Mouse (Mus musculus): ENCODE measurements around the gene Hivep3.

- TF ChIP-seq CTCF (IDR thresholded peaks at IDR 0.05; ENCODE audit: low read depth, low read length) (no peak), POLR2A (IDR thresholded peaks at IDR 0.05; ENCODE audit: extremely low read depth, insufficient read depth, low read length) (no peak)
These were observed 100.3 kb downstream of the Hivep3 start for GRCm38 (mm10) chr4:119833884-119834283.
